Mouse (Mus musculus) gastrocnemius, postnatal 25 days (tissue): ENCODE results near the gene Skint8. TPM values are rescaled to one million over a fixed set of nuclear protein-coding genes. Genes with fewer than 3 reads are reported as not detected.
"Not testable (repeated sequence)": the region's sequence is repeated elsewhere in the genome, so short reads cannot be mapped to it uniquely, and the experiment has no call there.

ENCODE experiments used
- DNase-seq: peaks from one replicate; pipeline ENCODE4 v3.0.0; 2022
- long read RNA-seq, 2 experiments: library from polyadenylated mRNA; stranded (forward); transcript quantifications; one replicate each; pipeline ENCODE4 v2.0.0; 2021
- total RNA-seq, 2 experiments: library from RNA; stranded (reverse); gene quantifications; 1 replicate in 1 of 2; 2 replicates in 1 of 2; pipeline ENCODE4 v1.2.3; 2021

The Skint8 gene
- not detected for total RNA-seq
- long read RNA-seq, experiment 1 = 0 reads
- long read RNA-seq, experiment 2 = 0 reads

- DNase-seq = no peak
These were observed at the start of gene Skint8 for GRCm38 (mm10) chr4:111919092-111919491. Skint8 (plus strand) TSS chr4:111919392.

- DNase-seq = no peak
These were observed 38.9 kb upstream of the Skint8 start for GRCm38 (mm10) chr4:111880112-111880875.

- DNase-seq = no peak
These were observed 35.6 kb upstream of the Skint8 start for GRCm38 (mm10) chr4:111883543-111883942.

DNA sequence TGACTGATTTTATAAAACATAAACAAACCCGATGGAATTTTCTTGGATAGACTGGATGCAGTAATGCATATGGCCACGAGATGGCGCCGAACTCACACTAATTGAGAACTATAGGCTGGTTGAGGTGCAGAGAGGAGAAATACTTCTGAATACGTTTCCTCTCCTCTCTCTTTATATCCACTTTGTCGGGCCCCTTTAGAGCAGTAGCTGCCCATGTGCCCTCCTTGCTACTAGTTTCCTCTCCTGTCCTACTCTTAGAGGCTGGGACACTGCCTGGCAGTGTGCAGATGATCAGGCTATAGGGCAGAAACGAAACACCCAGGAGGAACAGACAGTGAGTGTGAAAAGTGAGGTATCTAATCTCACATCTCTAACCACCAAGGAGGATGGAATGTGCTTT lies 33.2 kb upstream of the Skint8 start:
- DNase-seq = no peak

DNA sequence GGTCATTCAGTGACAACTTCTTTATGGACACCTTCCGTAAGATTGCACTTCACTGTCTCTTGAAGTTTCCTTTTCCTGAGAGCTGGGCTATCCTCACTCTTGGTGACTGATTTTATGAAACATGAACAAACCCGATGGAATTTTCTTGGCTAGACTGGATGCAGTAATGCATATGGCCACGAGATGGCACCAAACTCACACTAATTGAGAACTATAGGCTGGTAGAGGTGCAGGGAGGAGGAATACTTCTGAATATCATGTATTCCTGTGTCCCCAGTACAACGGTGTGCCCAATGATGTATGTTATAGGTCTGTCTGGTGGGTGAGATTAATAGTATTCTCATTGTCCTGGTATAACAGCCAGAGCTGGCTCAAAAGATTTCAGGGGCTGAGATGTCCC lies 32.6 kb upstream of the Skint8 start:
- DNase-seq = no peak

GRCm38 (mm10) chr4:111892138-111892537 lies 27.1 kb upstream of the Skint8 start:
- DNase-seq = no peak

DNA sequence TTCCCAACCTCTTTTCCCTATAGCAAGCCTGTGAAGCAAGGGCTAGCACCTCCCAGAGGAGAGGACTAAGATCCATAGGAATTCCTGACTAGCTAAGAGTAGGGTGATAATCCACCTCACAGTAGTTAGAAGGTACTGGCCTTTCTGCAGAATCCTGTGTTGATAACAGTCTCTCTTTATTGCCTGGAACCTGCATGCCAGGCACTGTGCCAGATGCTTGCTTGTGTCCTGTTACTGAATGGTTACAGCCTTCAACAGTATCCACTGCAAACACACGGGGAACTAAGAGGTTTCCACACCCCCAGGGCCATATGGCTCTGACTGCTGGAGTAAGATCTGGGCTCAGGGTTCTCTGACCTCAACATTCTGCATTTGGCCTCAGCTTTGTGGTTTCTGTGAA lies 21.4 kb upstream of the Skint8 start:
- no peak for DNase-seq

GRCm38 (mm10) chr4:111898566-111898965 lies 20.6 kb upstream of the Skint8 start:
- DNase-seq = no peak

DNA sequence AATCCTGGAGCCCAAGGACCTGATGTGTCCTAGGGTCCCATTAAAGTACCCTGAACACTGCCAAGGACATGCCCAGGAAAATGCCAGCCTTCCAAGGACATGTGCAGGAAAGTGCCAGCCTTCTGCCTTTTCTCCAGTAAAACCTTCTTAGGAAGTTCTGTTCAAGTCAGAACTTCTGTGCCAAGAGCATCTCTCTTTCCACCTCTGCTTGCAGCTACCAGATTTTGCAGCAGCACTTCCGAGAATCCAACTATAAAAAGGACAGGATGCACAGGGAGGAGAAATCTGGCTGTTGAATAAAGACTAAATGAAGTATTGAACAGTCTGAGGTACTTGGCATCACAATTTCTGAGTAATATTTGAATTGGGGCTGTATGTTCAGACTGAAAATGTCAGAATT lies 18.7 kb upstream of the Skint8 start:
- DNase-seq = not testable (repeated sequence)

DNA sequence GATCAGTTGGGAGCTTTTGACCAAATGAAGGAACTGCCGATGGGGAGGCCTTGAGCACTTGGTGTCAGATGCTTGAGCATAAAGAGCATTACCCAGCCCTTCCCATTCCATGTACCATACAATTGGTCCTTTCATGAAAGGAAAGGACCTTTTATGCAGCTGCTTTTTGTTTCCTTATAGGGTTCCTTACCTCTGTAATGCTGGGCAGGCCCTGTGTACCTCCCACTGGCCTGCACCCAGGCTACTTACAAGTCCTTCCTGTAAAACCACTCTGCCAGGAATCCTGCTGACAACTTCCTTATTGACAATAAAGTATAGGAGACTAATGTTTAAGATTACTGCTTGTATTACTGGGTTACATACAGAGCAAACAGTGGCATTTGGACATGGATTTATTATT lies 17.7 kb upstream of the Skint8 start:
- DNase-seq = no peak

- no peak for DNase-seq
These were observed 16.4 kb upstream of the Skint8 start, which contains the start of gene Slc5a9 for GRCm38 (mm10) chr4:111902775-111903174. Slc5a9 (minus strand) TSS chr4:111902918.

DNA sequence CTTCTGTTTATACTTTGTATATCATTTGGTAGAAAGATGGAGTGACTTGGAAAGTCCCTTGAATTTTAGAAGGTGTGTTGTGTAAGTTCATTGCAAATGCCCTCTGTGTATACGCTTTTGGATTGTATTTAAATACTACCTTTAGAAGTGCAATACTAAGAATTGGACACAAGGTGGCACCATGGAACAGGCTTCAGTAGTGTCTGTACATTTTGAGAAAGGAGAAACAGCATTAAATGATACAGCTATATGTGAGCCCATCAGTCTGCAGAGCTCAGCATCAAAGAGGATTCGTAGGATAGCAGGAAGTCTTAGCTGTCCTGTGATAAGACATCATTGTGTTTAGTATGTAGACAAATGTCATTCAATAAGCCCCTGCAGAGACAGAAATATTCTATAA lies 11.3 kb upstream of the Skint8 start:
- DNase-seq = no peak

DNA sequence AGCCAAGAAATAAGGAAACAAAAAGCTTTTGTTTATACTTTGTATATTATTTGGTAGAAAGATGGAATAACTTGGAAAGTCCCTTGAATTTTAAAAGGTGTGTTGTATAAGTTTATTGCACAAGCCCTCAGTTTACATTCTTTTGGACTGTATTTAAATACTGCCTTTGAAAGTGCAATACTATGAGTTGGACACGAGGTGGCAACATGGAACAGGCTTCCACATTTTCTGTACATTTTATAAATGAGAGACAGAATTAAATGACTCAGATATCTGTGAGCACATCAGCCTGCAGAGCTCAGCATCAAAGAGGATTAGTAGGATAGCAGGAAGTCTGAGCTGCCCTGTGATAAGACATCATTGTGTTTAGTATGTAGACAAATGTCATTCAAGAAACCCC lies 42.1 kb downstream of the Skint8 start:
- DNase-seq = no peak

- DNase-seq = not testable (repeated sequence)
These were observed 44.0 kb downstream of the Skint8 start for GRCm38 (mm10) chr4:111963241-111963640.

GRCm38 (mm10) chr4:111963669-111964068 lies 44.5 kb downstream of the Skint8 start:
- no peak for DNase-seq

DNA sequence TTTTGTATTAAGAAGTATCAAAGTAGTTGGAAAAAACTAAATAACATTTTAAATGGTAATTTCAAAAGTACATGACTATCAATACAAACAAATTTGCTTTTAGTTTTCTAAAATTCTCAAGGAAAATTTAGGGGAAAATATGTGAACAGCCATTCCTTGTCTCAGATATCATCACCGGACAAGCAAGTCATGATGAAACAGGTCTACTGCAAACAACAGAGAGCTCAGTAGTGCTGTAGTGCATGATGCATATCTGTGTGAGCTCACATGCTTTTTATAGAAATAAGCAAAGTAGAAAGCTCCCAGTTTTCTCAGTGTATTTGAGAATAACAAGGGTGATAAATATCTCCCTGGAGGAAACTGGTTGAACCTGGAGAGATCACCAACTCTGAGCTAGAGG lies 53.4 kb downstream of the Skint8 start, which contains the start of gene Skint7:
TSS of gene Skint7 (plus strand) at position 301 of the 400 bp plus-strand sequence.
- DNase-seq = no peak

Other genes with a start within 250 kb of the Skint8 start
- 1 to 10 TPM; 2.8 to 3.5 TPM for gene Spata6, start 199.4 kb upstream of the Skint8 start, total RNA-seq
- not detected for gene Slc5a9, start 16.5 kb upstream of the Skint8 start, total RNA-seq
- gene Skint7, start 53.5 kb downstream of the Skint8 start, total RNA-seq = not detected
- gene Skint1, start 86.9 kb downstream of the Skint8 start, total RNA-seq = not detected
- not detected for gene Skint4, start 152.6 kb downstream of the Skint8 start, total RNA-seq